Mouse (Mus musculus) midbrain, postnatal 0 days (tissue): ENCODE data around the gene Cdkn1a. TPM values are rescaled to one million over a fixed set of nuclear protein-coding genes. Genes with fewer than 3 reads are reported as not detected.

Experiments
- ATAC-seq: fragments of 200-750 bp; cut with Nextera tagmentation; 2 replicates; pipeline ENCODE4 v1.8.0; 2017; ENCODE audit warnings: moderate number of reproducible peaks, mild to moderate bottlenecking, moderate TSS enrichment, moderate library complexity; ENCODE audit not compliant: low FRiP score
- DNase-seq: peaks from one replicate; pipeline ENCODE4 v3.0.0-alpha.2; 2015; ENCODE audit warnings: low spot score
- H3K27ac ChIP-seq: fragments of 300-500 bp; sonication (generic); 2 replicates; pipeline ENCODE4 v1.5.1; 2014; ENCODE audit warnings: low read depth, mild to moderate bottlenecking, low read length, mixed read lengths
- H3K27me3 ChIP-seq: fragments of 300-500 bp; sonication (generic); 2 replicates; pipeline ENCODE4 v1.6.1; 2014; ENCODE audit warnings: low read length, control low read depth, mixed read lengths; ENCODE audit not compliant: insufficient read depth
- H3K36me3 ChIP-seq: fragments of 300-500 bp; sonication (generic); 2 replicates; pipeline ENCODE4 v1.6.1; 2014; ENCODE audit warnings: low read length, control low read depth, mixed read lengths; ENCODE audit not compliant: insufficient read depth
- H3K4me1 ChIP-seq: fragments of 300-500 bp; sonication (generic); 2 replicates; pipeline ENCODE4 v1.6.1; 2014; ENCODE audit warnings: mild to moderate bottlenecking, control low read depth, antibody characterized with exemption, low read length, mixed read lengths; ENCODE audit not compliant: insufficient read depth
- H3K4me2 ChIP-seq: fragments of 300-500 bp; sonication (generic); 2 replicates; pipeline ENCODE4 v1.6.1; 2014; ENCODE audit warnings: low read depth, mild to moderate bottlenecking, low read length, mixed read lengths; ENCODE audit not compliant: poor library complexity, severe bottlenecking
- H3K4me3 ChIP-seq: fragments of 300-500 bp; sonication (generic); 2 replicates; pipeline ENCODE4 v1.5.1; 2014; ENCODE audit warnings: low read depth, mild to moderate bottlenecking, low read length, moderate library complexity
- H3K9ac ChIP-seq: fragments of 300-500 bp; sonication (generic); replicated peaks from 2 replicates; pipeline ENCODE4 v1.6.1; 2014; ENCODE audit warnings: mild to moderate bottlenecking, low read length, moderate library complexity, mixed read lengths; ENCODE audit not compliant: poor library complexity, severe bottlenecking
- H3K9me3 ChIP-seq: fragments of 300-500 bp; sonication (generic); 2 replicates; pipeline ENCODE4 v1.6.1; 2016; ENCODE audit warnings: low read length, control low read depth
- CTCF ChIP-seq: IDR thresholded peaks from 2 replicates; pipeline ENCODE4 v1.5.1; 2016; ENCODE audit warnings: antibody characterized with exemption, mild to moderate bottlenecking
- WGBS: fragments of 180-500 bp; shearing (Covaris S2); extraction: QIAGEN DNeasy Blood & Tissue Kit; methylation state at CpG from one replicate; pipeline ENCODE4 v1.1.7; 2014; 5-methylcytosine and 5-hydroxymethylcytosine counted together
- polyA plus RNA-seq: library from polyadenylated mRNA; unstranded; fragments of >200 nt; fragmentation: Nextera tagmentation; extraction: Ambion mirVana; gene quantifications from 2 replicates; pipeline ENCODE4 v1.2.1, GENCODE M21; 2015
- total RNA-seq: library from RNA; depleted of rRNA; stranded (reverse); fragments of >200 nt; gene quantifications from 2 replicates; pipeline ENCODE4 v1.2.3, GENCODE M21; 2014

The Cdkn1a gene
- total and polyA plus RNA-seq, 2 experiments from 2014 or later, result 57.7 to 220 TPM

DNA sequence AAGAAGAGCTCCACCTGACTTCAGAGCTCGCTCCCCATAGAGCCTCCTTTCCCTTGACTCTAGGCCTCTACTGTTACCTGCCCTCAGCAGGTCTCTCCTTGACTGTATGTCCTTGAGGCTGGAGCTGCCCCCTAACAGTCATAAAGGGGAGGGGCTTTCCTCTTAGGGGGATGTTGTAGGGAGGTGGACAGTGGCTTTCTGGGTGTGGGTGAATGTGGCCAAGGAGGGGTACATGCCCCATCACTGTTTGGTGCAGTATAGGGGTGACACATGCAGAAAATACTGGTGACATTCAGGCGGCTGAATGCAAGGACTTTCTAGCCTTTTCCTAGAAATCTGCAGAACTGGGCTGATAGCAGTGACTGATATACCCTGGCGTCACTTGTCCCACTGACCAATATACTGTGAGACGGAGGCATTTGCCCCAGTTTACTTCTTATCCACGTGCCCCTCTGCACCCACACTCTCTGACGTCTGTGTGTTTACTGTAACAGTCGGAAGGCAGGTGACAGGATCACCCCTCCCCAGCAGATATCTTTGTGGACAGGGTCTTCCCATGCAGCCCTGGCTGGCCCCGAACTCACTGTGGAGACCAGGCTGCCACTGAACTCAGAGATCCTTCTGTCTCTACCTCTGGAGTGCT lies 26.4 kb downstream of the Cdkn1a start:
- H3K9ac ChIP-seq, result no peak overlapping the region
- no peaks in the 10 kb centered on the region for H3K9me3 ChIP-seq
- H3K27ac ChIP-seq, result no peak overlapping the region
- ATAC-seq (no peak), DNase-seq (no peak)
- H3K36me3 ChIP-seq, result no peaks in the 10 kb centered on the region
- WGBS, result 86% methylated on average over 8 of the region's 8 CpGs
- no peak overlapping the region for H3K4me2 ChIP-seq
- no peaks in the 10 kb centered on the region for H3K27me3 ChIP-seq
- H3K4me3 ChIP-seq, result no peak overlapping the region
- no peak for TF ChIP-seq CTCF
- no peaks in the 10 kb centered on the region for H3K4me1 ChIP-seq

DNA sequence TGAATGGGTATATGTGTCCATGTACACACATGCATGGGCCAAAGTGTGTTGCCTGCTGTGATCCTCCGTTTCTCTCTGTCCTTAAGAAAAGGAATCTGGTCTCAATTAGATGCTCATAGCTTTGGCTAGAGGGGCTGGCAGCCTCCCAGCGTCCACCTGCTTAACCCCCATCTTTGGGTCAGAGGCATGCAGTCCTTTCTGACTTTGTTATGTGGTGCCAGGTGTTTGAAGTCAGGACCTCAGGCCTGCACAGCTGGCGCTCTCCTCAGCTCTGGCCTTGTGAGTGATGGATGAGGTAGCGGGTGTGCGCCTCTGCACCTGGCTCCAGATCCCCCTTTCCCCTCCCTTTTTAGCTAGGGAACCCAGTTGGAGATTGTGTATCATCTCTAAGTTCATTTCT lies 27.3 kb downstream of the Cdkn1a start:
- Histone ChIP-seq H3K4me1 (no peaks in the 10 kb centered on the region), H3K4me3 (no peak overlapping the region), H3K4me2 (no peak overlapping the region), H3K9me3 (no peaks in the 10 kb centered on the region), H3K9ac (no peak overlapping the region), H3K27ac (no peak overlapping the region), H3K36me3 (no peaks in the 10 kb centered on the region), H3K27me3 (no peaks in the 10 kb centered on the region)
- TF ChIP-seq CTCF, result no peak
- DNase-seq, result no peak
- no peak for ATAC-seq
- 66% methylated on average over 5 of the region's 5 CpGs for WGBS

DNA sequence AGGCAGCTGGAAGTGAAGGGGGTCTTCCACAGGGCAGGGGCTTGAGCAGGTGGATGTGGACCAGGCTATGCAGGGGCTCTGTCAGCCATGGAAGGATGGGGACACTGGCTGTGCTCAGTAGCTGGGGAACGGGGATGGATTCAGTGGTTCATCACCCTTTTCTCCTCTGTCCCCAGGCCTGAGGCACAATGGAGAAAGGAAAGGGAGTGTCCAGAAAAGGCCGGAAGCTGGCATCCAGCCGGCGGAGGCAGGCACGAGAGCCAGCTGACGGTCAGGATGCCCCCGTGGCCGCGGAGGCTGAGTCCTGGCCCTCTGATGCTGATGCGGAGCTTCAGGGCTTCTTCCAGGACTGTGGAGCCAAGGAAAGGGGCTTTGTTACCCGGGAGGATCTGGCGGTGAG lies 29.9 kb downstream of the Cdkn1a start:
- H3K4me2 ChIP-seq, result no peak overlapping the region
- no peaks in the 10 kb centered on the region for H3K27me3 ChIP-seq
- DNase-seq, result no peak
- H3K4me1 ChIP-seq, result no peaks in the 10 kb centered on the region
- no peak overlapping the region for H3K27ac ChIP-seq
- ATAC-seq, result no peak
- no peak overlapping the region; the same call in 1 of the 2 replicates for H3K9ac ChIP-seq
- no peak for TF ChIP-seq CTCF
- no peaks in the 10 kb centered on the region for H3K9me3 ChIP-seq
- H3K4me3 ChIP-seq, result no peak overlapping the region
- no peaks in the 10 kb centered on the region for H3K36me3 ChIP-seq
- WGBS, result 49% methylated on average over 12 of the region's 12 CpGs

DNA sequence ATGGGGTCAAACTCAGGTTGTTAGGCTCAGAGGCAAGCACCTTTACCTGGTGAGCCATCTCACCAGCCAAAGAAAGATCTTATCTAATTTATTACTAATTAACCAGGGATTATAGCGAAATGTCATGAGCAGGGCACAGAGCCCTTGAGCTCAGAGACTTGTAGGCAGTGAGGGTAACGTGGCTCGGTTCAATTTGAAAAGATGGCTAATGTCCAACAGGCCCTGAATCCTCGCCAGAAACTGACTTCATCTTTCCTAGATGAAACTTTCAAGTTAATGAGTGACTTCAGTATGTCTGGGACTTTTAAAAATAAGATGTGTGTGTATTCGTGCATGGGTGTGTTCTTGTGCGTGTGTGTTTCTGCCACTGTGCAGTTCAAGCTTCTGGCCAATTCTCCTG lies 32.0 kb downstream of the Cdkn1a start:
- H3K27ac ChIP-seq, result no peak overlapping the region
- TF ChIP-seq CTCF, result no peak
- no peak for ATAC-seq
- no peaks in the 10 kb centered on the region for H3K27me3 ChIP-seq
- H3K9me3 ChIP-seq, result no peaks in the 10 kb centered on the region
- H3K36me3 ChIP-seq, result no peaks in the 10 kb centered on the region
- 79% methylated on average over 6 of the region's 6 CpGs for WGBS
- H3K4me2 ChIP-seq, result no peak overlapping the region
- no peak for DNase-seq
- no peaks in the 10 kb centered on the region for H3K4me1 ChIP-seq
- H3K4me3 ChIP-seq, result no peak overlapping the region
- H3K9ac ChIP-seq, result no peak overlapping the region

DNA sequence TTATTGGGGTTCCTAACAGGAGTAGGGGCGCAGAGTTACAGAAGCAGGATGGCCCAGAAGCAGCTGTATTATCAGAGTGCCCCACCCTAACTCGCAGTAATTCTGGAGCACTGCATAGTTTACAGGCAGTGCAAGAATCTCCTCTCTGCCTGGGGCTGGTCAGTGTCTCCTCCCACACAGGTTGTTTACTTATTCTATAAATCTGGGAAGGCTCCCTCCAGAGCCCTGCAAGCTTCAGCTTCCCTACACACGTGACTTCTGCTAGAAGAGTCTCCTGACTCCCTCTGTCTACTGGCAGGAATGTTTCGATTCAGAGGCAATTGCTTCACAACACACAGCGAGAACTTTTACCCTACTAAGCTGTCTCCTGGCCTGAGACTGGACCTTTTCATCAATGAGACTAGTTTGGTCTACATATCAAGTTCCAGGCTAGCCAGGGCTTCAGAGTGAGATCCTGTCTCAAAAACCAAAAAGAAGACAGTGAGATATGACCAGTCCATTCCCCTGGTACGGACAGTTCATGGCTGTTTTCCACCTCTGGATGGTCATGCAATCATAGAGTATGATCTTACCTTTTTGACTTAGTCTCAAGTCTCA lies 32.9 kb downstream of the Cdkn1a start:
- no peaks in the 10 kb centered on the region for H3K36me3 ChIP-seq
- DNase-seq, result no peak
- no peak for TF ChIP-seq CTCF
- 81% methylated on average over 6 of the region's 6 CpGs for WGBS
- H3K27me3 ChIP-seq, result no peaks in the 10 kb centered on the region
- no peaks in the 10 kb centered on the region for H3K4me1 ChIP-seq
- ATAC-seq, result no peak
- no peak overlapping the region for H3K4me3 ChIP-seq
- H3K4me2 ChIP-seq, result no peak overlapping the region
- H3K9me3 ChIP-seq, result no peaks in the 10 kb centered on the region
- no peak overlapping the region for H3K9ac ChIP-seq
- no peak overlapping the region for H3K27ac ChIP-seq

DNA sequence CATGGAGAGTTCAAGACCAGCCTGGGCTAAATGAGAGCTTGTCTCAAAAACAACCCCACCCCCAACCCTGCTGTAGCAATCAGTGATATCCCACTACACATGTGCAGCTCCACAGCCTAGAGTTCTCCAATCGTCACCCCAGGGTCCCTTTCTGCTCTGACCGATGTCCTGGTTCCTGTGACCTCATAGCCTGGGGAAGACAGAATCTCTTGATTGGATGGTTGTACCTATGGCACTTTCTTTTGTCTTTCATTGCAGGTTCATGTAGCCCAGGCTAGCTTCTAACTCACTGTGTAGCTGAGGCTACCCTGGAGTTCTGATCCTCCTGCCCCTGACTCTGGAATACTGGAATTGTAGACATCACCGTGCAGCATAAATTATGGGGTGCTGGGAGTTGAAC lies 35.8 kb downstream of the Cdkn1a start:
- WGBS, result 93% methylated on average over 3 of the region's 3 CpGs
- ATAC-seq (no peak), DNase-seq (no peak)
- Histone ChIP-seq H3K36me3 (no peaks in the 10 kb centered on the region), H3K27ac (no peak overlapping the region), H3K4me3 (no peak overlapping the region), H3K27me3 (no peaks in the 10 kb centered on the region), H3K9me3 (no peaks in the 10 kb centered on the region), H3K9ac (no peak overlapping the region), H3K4me2 (no peak overlapping the region), H3K4me1 (no peaks in the 10 kb centered on the region)
- no peak for TF ChIP-seq CTCF
